Mouse (Mus musculus) cortical plate, adult 2 months (tissue): ENCODE data around the gene Acsm2. TPM values are rescaled to one million over a fixed set of nuclear protein-coding genes. Genes with fewer than 3 reads are reported as not detected.

Source experiments
- H3K27ac ChIP-seq: fragments of 200-500 bp; 2 replicates; pipeline ENCODE4 v1.5.1; 2012; ENCODE audit warnings: low read length, control low read depth, inconsistent platforms; ENCODE audit not compliant: insufficient read depth
- H3K4me1 ChIP-seq: fragments of 200-500 bp; 2 replicates; pipeline ENCODE4 v1.6.1; 2011; ENCODE audit warnings: low read length; ENCODE audit not compliant: control insufficient read depth, insufficient read depth
- H3K4me3 ChIP-seq: fragments of 200-500 bp; 2 replicates; pipeline ENCODE4 v1.5.1; 2011; ENCODE audit warnings: mild to moderate bottlenecking, low read length, control low read depth; ENCODE audit not compliant: insufficient read depth
- CTCF ChIP-seq: fragments of 200-500 bp; IDR thresholded peaks from 2 replicates; pipeline ENCODE4 v1.5.1; 2011; ENCODE audit warnings: mild to moderate bottlenecking, control low read depth, low read length; ENCODE audit not compliant: insufficient read depth; ENCODE audit errors: extremely low read depth
- POLR2A ChIP-seq: fragments of 200-500 bp; IDR thresholded peaks from 2 replicates; pipeline ENCODE4 v1.6.1; 2011; ENCODE audit warnings: mild to moderate bottlenecking, low read length, control low read depth; ENCODE audit not compliant: insufficient read depth; ENCODE audit errors: extremely low read depth
- polyA plus RNA-seq: library from polyadenylated mRNA; depleted of rRNA; stranded (reverse); fragments of >200 nt; gene quantifications from 2 replicates; pipeline ENCODE4 v1.2.3, GENCODE M21; 2012; rRNA removed

Gene Acsm2
- polyA plus RNA-seq = not detected in 2 replicates

DNA sequence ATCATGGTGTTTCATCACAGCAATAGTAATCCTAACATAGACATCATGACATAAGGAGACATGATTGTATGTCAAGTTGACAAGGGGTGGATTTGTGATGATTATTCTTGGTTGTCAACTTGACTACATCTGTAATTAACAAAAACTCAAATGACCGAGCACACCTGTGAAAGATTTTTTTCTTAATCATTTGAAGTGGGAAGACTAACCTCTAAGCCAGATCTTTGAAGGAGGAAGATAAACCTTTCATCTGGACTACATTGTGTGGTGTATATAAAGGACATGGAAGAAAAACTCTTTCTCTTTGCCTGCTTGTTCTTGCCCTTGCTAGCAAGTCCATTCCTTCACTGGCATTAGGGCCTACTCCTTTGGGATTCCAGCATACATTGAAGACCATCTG, at the start of gene Acsm2:
TSS of gene Acsm2 (plus strand) at position 301 of the 400 bp plus-strand sequence.
- no peaks in the 10 kb centered on the region for H3K4me1 ChIP-seq
- no peak within 1 kb of the TSS for H3K4me3 ChIP-seq
- no peak within 1 kb of the TSS for H3K27ac ChIP-seq
- TF ChIP-seq POLR2A (no peak), CTCF (no peak)

DNA sequence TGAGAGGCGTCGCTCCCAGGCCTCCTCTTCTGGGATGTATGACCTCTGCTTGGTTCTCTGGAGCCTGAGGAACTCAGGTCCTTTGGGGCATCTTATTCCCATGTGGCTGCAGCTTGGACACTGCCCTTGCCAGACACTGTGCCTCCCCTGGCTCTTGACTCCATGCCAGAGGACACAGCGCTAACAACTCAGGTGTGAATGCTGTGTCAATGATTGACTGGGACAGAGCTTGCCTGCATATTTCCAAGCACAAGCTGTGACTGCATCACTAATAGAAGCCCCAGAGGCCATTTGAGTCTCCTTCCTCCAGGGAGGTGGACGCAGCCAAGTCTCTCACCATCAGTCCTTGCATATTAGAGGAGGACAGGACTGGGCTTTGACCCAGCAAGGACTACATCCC, 43.0 kb upstream of the Acsm2 start:
- H3K4me1 ChIP-seq = no peaks in the 10 kb centered on the region
- no peak overlapping the region for H3K27ac ChIP-seq
- TF ChIP-seq CTCF (no peak), POLR2A (no peak)
- H3K4me3 ChIP-seq = no peak overlapping the region

DNA sequence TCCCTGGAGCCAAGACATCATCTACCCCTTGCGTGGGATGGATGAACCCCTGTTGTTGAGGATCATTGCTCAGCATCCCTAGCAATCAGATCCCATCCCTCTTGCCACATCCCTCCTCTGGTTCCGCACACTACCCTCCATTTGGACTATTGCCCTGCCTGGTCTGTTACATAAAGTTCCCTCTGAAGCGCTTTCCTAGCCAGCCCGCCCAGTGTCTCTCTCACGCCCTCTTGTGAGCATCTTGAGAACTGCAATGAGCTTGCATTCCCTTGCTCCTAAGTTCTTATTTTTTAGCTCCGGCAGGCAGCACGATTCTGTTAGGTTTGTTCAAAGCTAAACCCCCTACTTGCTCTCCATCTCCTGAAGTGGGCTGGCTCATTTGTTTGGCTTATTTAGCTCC, 41.1 kb upstream of the Acsm2 start:
- TF ChIP-seq CTCF = peak; percentile 83
- no peak for TF ChIP-seq POLR2A
- H3K27ac ChIP-seq = no peak overlapping the region
- H3K4me3 ChIP-seq = no peak overlapping the region
- H3K4me1 ChIP-seq = no peaks in the 10 kb centered on the region

DNA sequence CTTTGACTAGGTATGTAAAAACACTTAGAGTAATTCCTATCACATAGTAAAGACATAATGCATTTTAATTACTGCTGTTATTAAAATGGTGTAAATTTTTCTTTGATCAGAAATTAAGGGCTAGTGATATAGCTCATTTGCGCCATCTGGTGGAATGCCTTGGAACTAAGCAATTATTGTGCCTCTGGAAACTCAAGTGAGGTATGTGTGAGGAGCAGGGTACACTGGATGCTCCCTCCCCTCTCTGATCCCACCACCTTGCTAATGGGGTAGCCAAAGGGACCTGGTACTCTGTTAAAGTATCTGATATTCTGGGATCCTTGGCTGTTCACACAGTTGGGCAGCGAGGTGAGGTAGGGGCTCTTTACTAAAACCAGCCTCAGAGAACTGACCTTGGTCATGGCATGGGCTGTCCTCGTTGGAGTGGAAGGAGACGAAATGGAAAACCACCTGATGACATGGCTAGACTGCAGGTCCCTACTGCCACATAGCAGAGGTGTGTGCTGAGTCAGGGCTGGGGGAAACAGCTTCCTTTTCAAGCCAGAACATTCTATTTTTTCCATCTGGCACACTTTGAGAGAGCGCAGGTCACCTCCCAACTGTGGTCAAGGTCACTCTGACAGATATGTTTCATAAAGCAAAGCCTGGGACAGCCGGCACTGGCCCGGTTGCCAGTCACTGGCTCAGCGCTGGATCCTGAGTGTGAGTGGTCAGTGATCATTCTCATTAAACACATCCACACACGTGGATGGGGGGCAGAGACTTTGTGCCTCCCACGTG, 38.5 kb upstream of the Acsm2 start:
- H3K4me3 ChIP-seq = no peak overlapping the region
- no peak overlapping the region for H3K27ac ChIP-seq
- TF ChIP-seq POLR2A (no peak), CTCF (peak; percentile 42; the same call in 1 of the 2 replicates)
- no peaks in the 10 kb centered on the region for H3K4me1 ChIP-seq

DNA sequence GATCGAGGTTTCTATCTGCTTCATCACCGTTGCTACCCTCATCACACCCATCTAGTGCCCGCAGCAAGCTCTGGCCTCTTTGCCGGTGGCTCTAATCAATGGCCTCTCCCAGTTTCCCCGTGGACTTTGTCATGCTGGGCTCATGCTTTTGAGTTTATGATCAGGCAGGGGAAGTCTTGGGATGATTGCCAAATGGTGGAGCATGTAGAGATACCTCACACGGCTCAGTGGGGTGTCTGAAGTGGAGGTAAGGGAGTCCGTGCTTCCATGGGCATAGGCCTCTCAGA, 37.9 kb upstream of the Acsm2 start:
- Histone ChIP-seq H3K4me3 (no peak overlapping the region), H3K27ac (no peak overlapping the region), H3K4me1 (no peaks in the 10 kb centered on the region)
- TF ChIP-seq POLR2A (no peak), CTCF (no peak)

DNA sequence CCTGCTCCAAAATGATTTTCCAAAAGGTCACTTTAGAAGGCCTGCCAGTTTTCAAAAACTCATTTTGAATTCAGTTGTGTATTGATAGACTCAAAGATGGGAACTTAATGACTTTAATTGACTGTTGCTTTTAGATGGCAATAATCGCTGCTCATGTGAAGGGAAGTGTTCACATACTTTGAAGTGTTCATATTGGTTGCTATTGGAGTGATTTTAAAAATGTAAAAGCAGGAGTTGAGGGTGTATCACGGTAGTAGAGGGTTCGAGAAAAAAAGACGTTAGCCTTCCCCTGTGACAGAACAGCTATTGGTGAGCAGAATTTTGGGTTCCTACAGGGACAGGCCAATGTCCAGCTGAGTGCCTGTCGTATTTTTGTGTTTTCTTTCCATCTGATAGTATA, 35.0 kb upstream of the Acsm2 start, which contains the start of gene Acsm5:
TSS of gene Acsm5 (plus strand) at position 301 of the 400 bp plus-strand sequence.
- no peak for TF ChIP-seq POLR2A
- no peak for TF ChIP-seq CTCF
- H3K4me1 ChIP-seq = no peaks in the 10 kb centered on the region
- no peak within 1 kb of the TSS for H3K4me3 ChIP-seq
- H3K27ac ChIP-seq = no peak within 1 kb of the TSS

DNA sequence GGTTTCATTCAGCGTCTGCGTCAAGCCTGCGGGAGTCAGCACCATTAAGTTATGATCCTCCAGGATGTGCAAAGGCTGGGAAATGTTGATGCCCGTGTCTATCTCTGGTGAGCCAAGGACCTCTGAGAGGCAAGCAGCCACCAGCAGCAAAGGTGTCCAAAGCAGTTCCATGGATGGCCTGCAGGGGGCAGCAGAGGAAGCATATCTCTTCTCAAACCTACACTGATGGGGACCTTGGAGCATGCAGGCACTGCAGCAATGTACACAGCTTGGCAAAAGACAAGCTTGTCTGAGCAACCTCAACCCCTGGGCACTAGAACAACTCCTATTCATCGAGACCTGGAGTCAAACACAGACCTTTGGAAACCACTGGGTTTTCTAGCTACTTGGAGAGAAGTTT, 34.5 kb upstream of the Acsm2 start:
- Histone ChIP-seq H3K27ac (no peak overlapping the region), H3K4me3 (no peak overlapping the region), H3K4me1 (no peaks in the 10 kb centered on the region)
- TF ChIP-seq POLR2A (no peak), CTCF (peak; percentile 87)

DNA sequence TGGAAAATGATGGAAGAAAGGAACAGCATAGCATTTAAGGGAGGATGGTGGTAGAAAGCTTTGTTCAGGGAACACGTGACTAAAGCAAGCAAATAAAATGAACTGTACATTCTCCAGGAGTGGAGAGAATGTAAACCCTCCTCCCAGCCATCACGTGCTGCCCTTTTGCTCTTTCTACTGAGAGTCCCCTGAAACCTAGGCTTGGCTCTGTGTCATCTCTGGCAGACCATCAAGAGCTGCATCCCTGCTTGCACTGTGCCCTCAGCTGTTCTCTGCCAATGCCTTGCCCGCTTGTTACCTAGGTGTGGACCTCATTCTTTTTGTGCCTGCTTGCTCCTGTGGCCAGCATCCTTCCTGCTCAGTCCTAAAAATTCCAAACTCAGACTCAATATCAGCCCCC, 32.3 kb upstream of the Acsm2 start:
- no peak for TF ChIP-seq POLR2A
- no peak for TF ChIP-seq CTCF
- Histone ChIP-seq H3K4me3 (no peak overlapping the region), H3K4me1 (no peaks in the 10 kb centered on the region; the same call in 1 of the 2 replicates), H3K27ac (no peak overlapping the region)

DNA sequence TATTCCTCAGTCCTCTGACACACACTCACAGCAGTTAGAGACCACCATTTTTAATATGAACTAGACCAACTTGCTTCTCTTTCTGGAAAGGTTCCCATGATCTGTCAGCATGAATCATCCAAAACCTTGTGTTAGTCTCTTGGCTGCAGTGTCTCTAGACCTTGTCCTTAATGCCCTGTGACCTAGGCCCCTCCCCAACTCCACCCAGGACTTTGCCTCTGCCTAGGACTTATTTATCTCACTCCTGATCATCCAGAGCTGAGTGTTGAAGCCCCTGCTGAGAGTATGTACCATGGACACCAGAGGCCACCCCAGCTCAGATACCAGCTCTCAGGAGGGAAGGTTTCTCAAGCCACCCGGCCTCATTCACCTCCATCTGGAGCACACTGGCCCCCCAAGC, 31.8 kb upstream of the Acsm2 start:
- Histone ChIP-seq H3K27ac (no peak overlapping the region), H3K4me3 (no peak overlapping the region), H3K4me1 (no peaks in the 10 kb centered on the region; the same call in 1 of the 2 replicates)
- no peak for TF ChIP-seq CTCF
- TF ChIP-seq POLR2A = no peak

DNA sequence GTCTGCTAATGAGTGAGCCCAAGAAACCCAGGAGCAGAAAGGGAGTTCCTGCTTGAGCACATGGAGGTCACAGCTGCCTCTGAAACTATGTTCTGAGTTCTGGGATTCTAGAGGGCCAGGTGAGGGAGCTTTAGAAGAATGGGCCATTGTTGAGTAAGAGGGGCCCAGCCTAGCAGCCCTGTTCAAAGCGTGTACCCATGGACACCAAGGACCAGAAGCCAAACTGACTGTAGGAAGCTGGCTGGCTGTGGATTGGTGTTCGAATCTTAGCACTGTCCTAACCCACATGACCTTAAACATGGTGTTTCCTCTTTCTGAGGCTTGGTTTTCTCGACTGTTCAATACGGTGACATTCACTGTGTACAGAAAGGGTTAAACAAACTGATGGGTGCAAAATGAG, 30.8 kb upstream of the Acsm2 start, which contains the start of gene Pdilt:
TSS of gene Pdilt (minus strand) at position 101 of the 400 bp plus-strand sequence.
- H3K4me3 ChIP-seq = no peak within 1 kb of the TSS
- no peaks in the 10 kb centered on the region; the same call in 1 of the 2 replicates for H3K4me1 ChIP-seq
- TF ChIP-seq CTCF = no peak
- no peak for TF ChIP-seq POLR2A
- H3K27ac ChIP-seq = no peak within 1 kb of the TSS

DNA sequence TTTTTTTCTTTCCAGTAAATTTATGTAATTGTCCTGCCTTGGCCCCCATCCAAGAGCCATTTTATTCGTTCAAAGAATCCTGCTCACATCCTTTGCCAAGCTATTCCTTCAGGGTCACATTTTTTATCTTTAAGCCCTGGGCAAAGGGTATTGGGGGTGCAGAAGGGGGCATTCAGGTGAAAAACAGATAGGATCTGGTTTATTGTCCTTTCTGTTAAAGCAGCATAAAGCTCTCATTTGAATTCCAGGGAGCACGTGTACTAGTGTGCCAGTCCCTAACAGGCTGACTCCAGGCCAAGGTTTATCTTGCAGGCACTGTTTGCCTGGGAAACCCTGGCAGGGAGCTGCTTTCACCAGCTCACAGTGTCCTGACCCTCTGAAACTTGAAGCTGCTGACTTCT, 28.3 kb upstream of the Acsm2 start:
- no peak for TF ChIP-seq POLR2A
- no peak for TF ChIP-seq CTCF
- H3K4me1 ChIP-seq = no peaks in the 10 kb centered on the region; the same call in 1 of the 2 replicates
- H3K4me3 ChIP-seq = no peak overlapping the region
- no peak overlapping the region for H3K27ac ChIP-seq
